Mouse (Mus musculus): ENCODE results near the gene Noct. TPM values are rescaled to one million over a fixed set of nuclear protein-coding genes. Genes with fewer than 3 reads are reported as not detected.

The Noct gene
- polyA plus RNA-seq, 1 experiment: 10.8 TPM

- no peak overlapping the region for H3ac ChIP-seq (ENCODE audit: control insufficient read depth, insufficient read length, low read depth)
- H3K4me3 ChIP-seq (ENCODE audit: insufficient read depth, poor library complexity, severe bottlenecking): no peak overlapping the region
- H3K36me3 ChIP-seq (ENCODE audit: control insufficient read depth, insufficient read depth): peaks cover 6% of the 10 kb centered on the region
- peaks cover 48% of the 10 kb centered on the region for H3K79me3 ChIP-seq (ENCODE audit: low read depth)
- H3K79me2 ChIP-seq (ENCODE audit: control insufficient read depth, insufficient read depth): peaks cover 99% of the 10 kb centered on the region
- no peaks in the 10 kb centered on the region for H3K27me3 ChIP-seq (ENCODE audit: control insufficient read depth, insufficient read depth, insufficient read length)
- TF ChIP-seq CTCF (IDR thresholded peaks at IDR 0.05; ENCODE audit: control insufficient read depth, insufficient read depth, insufficient read length) (peak; percentile 78), FOSL1 (IDR thresholded peaks at IDR 0.05; ENCODE audit: insufficient read depth, low read length, poor library complexity, severe bottlenecking) (no peak), MAX (IDR thresholded peaks at IDR 0.05) (no peak)
Measured at GRCm38 (mm10) chr3:51233918-51234751, 9.9 kb downstream of the Noct start.

GRCm38 (mm10) chr3:51234752-51235055 lies 10.5 kb downstream of the Noct start:
- Histone ChIP-seq H3K79me2 (ENCODE audit: control insufficient read depth, insufficient read depth) (peaks cover 99% of the 10 kb centered on the region), H3K4me3 (ENCODE audit: insufficient read depth, poor library complexity, severe bottlenecking) (no peak overlapping the region), H3K36me3 (ENCODE audit: control insufficient read depth, insufficient read depth) (peaks cover 3% of the 10 kb centered on the region), H3ac (ENCODE audit: control insufficient read depth, insufficient read length, low read depth) (no peak overlapping the region), H3K27me3 (ENCODE audit: control insufficient read depth, insufficient read depth, insufficient read length) (no peaks in the 10 kb centered on the region), H3K79me3 (ENCODE audit: low read depth) (peaks cover 48% of the 10 kb centered on the region)
- TF ChIP-seq USF1 (IDR thresholded peaks at IDR 0.05; ENCODE audit: low read depth) (no peak), MAX (IDR thresholded peaks at IDR 0.05) (no peak), CTCF (IDR thresholded peaks at IDR 0.05; ENCODE audit: control insufficient read depth, insufficient read depth, insufficient read length) (no peak), CEBPB (IDR thresholded peaks at IDR 0.05; ENCODE audit: low read depth) (no peak), MYOD1 (IDR thresholded peaks at IDR 0.05; ENCODE audit: control insufficient read depth, insufficient read length, low read depth) (no peak), FOSL1 (IDR thresholded peaks at IDR 0.05; ENCODE audit: insufficient read depth, low read length, poor library complexity, severe bottlenecking) (no peak), MYOG (IDR thresholded peaks at IDR 0.05; ENCODE audit: control insufficient read depth, extremely low read depth, insufficient read length) (no peak)

GRCm38 (mm10) chr3:51238515-51238914 lies 14.3 kb downstream of the Noct start:
- Histone ChIP-seq H3K36me3 (ENCODE audit: control insufficient read depth, insufficient read depth) (no peaks in the 10 kb centered on the region), H3ac (ENCODE audit: control insufficient read depth, insufficient read length, low read depth) (no peak overlapping the region), H3K27me3 (ENCODE audit: control insufficient read depth, insufficient read depth, insufficient read length) (no peaks in the 10 kb centered on the region), H3K79me2 (ENCODE audit: control insufficient read depth, insufficient read depth) (peaks cover 61% of the 10 kb centered on the region), H3K4me3 (ENCODE audit: insufficient read depth, poor library complexity, severe bottlenecking) (no peak overlapping the region), H3K79me3 (ENCODE audit: low read depth) (peaks cover 29% of the 10 kb centered on the region)
- TF ChIP-seq USF1 (IDR thresholded peaks at IDR 0.05; ENCODE audit: low read depth) (no peak), CEBPB (IDR thresholded peaks at IDR 0.05; ENCODE audit: low read depth) (no peak)

GRCm38 (mm10) chr3:51239541-51239940 lies 15.3 kb downstream of the Noct start:
- Histone ChIP-seq H3K4me3 (ENCODE audit: insufficient read depth, poor library complexity, severe bottlenecking) (no peak overlapping the region), H3K79me3 (ENCODE audit: low read depth) (peaks cover 25% of the 10 kb centered on the region), H3ac (ENCODE audit: control insufficient read depth, insufficient read length, low read depth) (no peak overlapping the region), H3K36me3 (ENCODE audit: control insufficient read depth, insufficient read depth) (no peaks in the 10 kb centered on the region), H3K79me2 (ENCODE audit: control insufficient read depth, insufficient read depth) (peaks cover 51% of the 10 kb centered on the region), H3K27me3 (ENCODE audit: control insufficient read depth, insufficient read depth, insufficient read length) (no peaks in the 10 kb centered on the region)
- no peak for TF ChIP-seq USF1 (IDR thresholded peaks at IDR 0.05; ENCODE audit: low read depth)
- no peak for TF ChIP-seq MYOD1 (IDR thresholded peaks at IDR 0.05; ENCODE audit: control insufficient read depth, insufficient read length, low read depth)
- no peak for TF ChIP-seq CEBPB (IDR thresholded peaks at IDR 0.05; ENCODE audit: low read depth)
- TF ChIP-seq FOSL1 (IDR thresholded peaks at IDR 0.05; ENCODE audit: insufficient read depth, low read length, poor library complexity, severe bottlenecking): no peak
- no peak for TF ChIP-seq CTCF (IDR thresholded peaks at IDR 0.05; ENCODE audit: control insufficient read depth, insufficient read depth, insufficient read length)

- no peak overlapping the region for H3K4me3 ChIP-seq (ENCODE audit: insufficient read depth, poor library complexity, severe bottlenecking)
- peaks cover 42% of the 10 kb centered on the region for H3K79me2 ChIP-seq (ENCODE audit: control insufficient read depth, insufficient read depth)
- H3K36me3 ChIP-seq (ENCODE audit: control insufficient read depth, insufficient read depth): peaks cover 47% of the 10 kb centered on the region
- no peak overlapping the region for H3ac ChIP-seq (ENCODE audit: control insufficient read depth, insufficient read length, low read depth)
- no peak for TF ChIP-seq CTCF (IDR thresholded peaks at IDR 0.05; ENCODE audit: control insufficient read depth, insufficient read depth, insufficient read length)
- TF ChIP-seq MYOD1 (IDR thresholded peaks at IDR 0.05; ENCODE audit: control insufficient read depth, insufficient read length, low read depth): no peak
- TF ChIP-seq CEBPB (IDR thresholded peaks at IDR 0.05; ENCODE audit: low read depth): no peak
- no peak for TF ChIP-seq FOSL1 (IDR thresholded peaks at IDR 0.05; ENCODE audit: insufficient read depth, low read length, poor library complexity, severe bottlenecking)
- TF ChIP-seq MYOG (IDR thresholded peaks at IDR 0.05; ENCODE audit: control insufficient read depth, extremely low read depth, insufficient read length): no peak
- TF ChIP-seq MAX (IDR thresholded peaks at IDR 0.05): no peak
- no peak for TF ChIP-seq USF1 (IDR thresholded peaks at IDR 0.05; ENCODE audit: low read depth)
- H3K79me3 ChIP-seq (ENCODE audit: low read depth): peaks cover 14% of the 10 kb centered on the region
- H3K27me3 ChIP-seq (ENCODE audit: control insufficient read depth, insufficient read depth, insufficient read length): no peaks in the 10 kb centered on the region
Measured at GRCm38 (mm10) chr3:51247704-51248103, 23.5 kb downstream of the Noct start.

DNA sequence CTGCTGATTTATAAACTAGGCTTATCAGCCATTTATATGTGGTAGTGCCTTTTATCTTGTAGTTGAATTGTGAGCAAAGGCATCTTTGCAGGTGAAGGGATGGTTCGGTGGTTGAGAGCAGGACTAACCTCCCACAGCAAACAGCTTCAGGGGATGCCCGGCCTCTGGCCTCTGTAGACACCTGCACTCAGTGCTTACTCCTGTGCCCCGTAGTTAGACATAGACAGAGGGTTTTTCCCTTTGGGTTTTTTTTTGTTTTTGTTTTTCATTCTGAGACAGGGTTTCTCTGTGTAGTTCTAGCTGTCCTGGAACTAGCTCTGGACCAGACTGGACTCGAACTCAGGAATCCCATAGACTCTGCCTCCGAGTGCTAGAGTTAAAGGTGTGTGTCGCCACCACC lies 24.4 kb downstream of the Noct start:
- TF ChIP-seq CTCF (IDR thresholded peaks at IDR 0.05; ENCODE audit: control insufficient read depth, insufficient read depth, insufficient read length): no peak
- Histone ChIP-seq H3ac (ENCODE audit: control insufficient read depth, insufficient read length, low read depth) (no peak overlapping the region), H3K79me3 (ENCODE audit: low read depth) (peaks cover 14% of the 10 kb centered on the region), H3K79me2 (ENCODE audit: control insufficient read depth, insufficient read depth) (peaks cover 42% of the 10 kb centered on the region), H3K27me3 (ENCODE audit: control insufficient read depth, insufficient read depth, insufficient read length) (no peaks in the 10 kb centered on the region), H3K4me3 (ENCODE audit: insufficient read depth, poor library complexity, severe bottlenecking) (no peak overlapping the region), H3K36me3 (ENCODE audit: control insufficient read depth, insufficient read depth) (peaks cover 56% of the 10 kb centered on the region)
